Mouse (Mus musculus) testis, adult 2 months (tissue): ENCODE data around the gene Suco.

Source experiments
- CTCF ChIP-seq: fragments of 200-500 bp; IDR thresholded peaks from 2 replicates; pipeline ENCODE4 v1.5.1; 2012; ENCODE audit warnings: low read depth, mild to moderate bottlenecking, inconsistent platforms, low read length, moderate library complexity; ENCODE audit not compliant: control insufficient read depth, insufficient read depth, insufficient replicate concordance
- POLR2A ChIP-seq: fragments of 200-500 bp; IDR thresholded peaks from 2 replicates; pipeline ENCODE4 v1.6.1; 2012; ENCODE audit warnings: low read depth, mild to moderate bottlenecking, inconsistent platforms, low read length, moderate library complexity; ENCODE audit not compliant: control insufficient read depth

DNA sequence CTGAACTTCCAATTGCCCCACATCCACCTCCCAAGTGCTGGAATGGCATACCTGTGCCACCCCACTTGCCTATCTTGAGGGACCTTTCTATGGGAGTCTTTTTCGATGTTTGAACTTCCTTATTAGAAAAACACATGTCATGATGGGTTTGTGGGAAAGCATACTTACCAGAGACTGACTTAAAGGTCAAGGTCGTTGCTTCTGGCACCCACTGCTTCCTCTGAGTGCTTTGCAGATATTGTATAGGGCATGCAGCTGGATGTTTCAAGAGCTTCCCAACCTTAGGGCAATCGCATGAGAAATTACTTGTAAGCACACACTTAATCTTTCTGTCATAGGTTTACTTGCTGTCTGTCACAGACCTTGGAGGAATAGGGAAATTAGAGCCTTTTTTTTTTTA lies 83.2 kb downstream of the Suco start:
- TF ChIP-seq POLR2A (no peak), CTCF (no peak)
